Mouse (Mus musculus): ENCODE measurements at regions not wholly inside any gene's neighbourhood (a gene's known extent, or its start where the extent isn't known, plus 50 kb on each side); places are given as distances from the start of the nearest gene placed in this dataset.

DNA sequence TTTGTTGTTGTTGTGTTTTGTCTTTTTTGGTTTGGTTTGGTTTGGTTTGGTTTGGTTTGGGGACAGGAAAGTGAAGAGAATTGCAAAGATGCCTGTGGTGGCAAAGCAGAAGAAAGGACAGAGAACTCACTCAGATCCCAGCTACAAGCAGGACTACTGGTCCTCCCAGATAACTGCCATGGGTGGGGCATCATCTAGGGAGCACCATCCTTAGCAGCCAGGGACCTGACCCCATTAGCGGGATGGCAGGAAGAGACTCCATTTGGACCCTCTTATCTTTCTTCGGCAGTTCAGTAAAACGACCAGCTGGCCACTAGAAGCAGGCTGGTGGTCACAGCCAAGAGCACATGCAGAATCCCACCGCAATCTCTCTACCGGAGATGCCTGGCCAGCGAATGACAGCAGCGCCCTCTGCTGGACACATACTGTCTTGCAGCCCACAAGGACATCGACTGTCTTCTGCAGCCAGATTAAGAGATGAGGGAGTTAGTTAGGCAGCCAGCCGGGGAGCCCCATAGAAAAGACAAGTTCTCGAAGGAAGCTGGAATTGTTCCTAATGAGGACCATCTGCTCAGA lies 119.8 kb downstream of the Gm9195 start:
- 10% methylated on average over 10 of the region's 10 CpGs for WGBS

DNA sequence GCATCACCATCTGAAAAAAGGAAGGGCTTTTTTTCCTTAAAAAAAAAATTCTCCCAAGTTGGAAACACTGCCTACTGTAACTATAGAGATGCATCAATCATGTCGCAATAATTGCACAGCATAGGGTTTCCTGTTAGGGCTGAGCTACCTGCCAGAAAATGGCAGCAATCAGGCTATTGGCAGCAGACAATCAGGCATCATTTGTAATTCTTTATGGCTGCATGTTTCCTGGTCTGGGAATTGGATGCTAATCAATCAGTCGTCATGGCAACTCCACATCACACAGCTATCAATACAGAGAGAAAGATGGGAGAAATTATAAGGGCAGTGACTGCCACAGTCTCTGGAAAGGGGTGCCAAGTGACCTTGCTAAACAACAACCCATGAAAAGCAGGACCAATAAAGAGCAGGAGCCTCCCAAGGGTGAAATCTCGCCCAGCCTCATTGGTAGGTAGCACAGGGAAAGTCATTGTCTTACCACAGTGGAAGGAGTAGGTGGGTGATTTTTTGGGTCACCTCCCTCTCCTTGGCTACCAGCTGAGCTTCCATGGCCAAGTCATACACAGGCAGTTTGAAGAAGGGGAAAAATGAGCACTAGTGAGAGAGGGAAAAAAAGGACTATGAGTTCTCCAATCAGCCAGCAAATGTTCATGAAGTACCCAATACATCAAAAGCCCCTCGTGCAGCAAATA lies 130.7 kb downstream of the Gm9195 start:
- 84% methylated on average over 4 of the region's 4 CpGs for WGBS

More for the DNA sequence above, 119.8 kb downstream of the Gm9195 start:
- H3K9me3 ChIP-seq: no peaks in the 10 kb centered on the region
- H3K4me2 ChIP-seq (replicated peaks): 0 out of 2 replicates have a peak overlapping the region, but pooled peaks have one; percentile 21
- no peak overlapping the region for H3K9ac ChIP-seq (replicated peaks)
- H3K36me3 ChIP-seq: no peaks in the 10 kb centered on the region
- no peaks in the 10 kb centered on the region for H3K4me1 ChIP-seq
- ATAC-seq (ENCODE audit: low FRiP score, low read depth): peak; percentile 73; the same call in 1 of the 2 replicates
- H3K4me3 ChIP-seq: no peak overlapping the region
- no peaks in the 10 kb centered on the region for H3K27me3 ChIP-seq
- no peak overlapping the region for H3K27ac ChIP-seq (replicated peaks)

DNA sequence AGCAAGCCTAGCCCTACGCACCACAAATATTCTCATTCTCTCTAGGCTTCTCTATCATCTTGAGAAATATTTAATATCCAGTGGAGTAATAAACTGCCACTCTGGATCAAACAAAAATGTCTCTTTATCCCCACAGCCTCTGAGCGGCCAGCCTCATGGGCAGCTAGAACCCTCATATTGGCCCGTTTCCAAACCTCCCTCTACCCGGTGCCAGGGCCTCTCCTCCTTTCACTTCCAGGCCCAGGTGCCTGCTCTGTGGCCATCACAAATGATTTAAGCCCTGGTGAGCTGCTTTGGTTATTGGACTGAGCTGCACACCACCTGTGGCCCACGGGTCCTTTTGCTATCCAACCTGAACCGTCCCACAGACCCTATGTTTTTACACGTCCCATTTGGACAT lies 131.5 kb downstream of the Gm9195 start:
- WGBS: 90% methylated on average over 7 of the region's 7 CpGs
- H3K4me1 ChIP-seq: no peaks in the 10 kb centered on the region
- H3K27ac ChIP-seq (replicated peaks): no peak overlapping the region
- no peak overlapping the region for H3K4me3 ChIP-seq
- no peak overlapping the region for H3K4me2 ChIP-seq (replicated peaks)
- H3K9ac ChIP-seq (replicated peaks): no peak overlapping the region
- no peaks in the 10 kb centered on the region for H3K36me3 ChIP-seq
- H3K9me3 ChIP-seq: no peaks in the 10 kb centered on the region
- no peaks in the 10 kb centered on the region for H3K27me3 ChIP-seq
- ATAC-seq (ENCODE audit: low FRiP score, low read depth): no peak

More for the DNA sequence above, 130.7 kb downstream of the Gm9195 start:
- Histone ChIP-seq H3K9ac (replicated peaks) (no peak overlapping the region), H3K27me3 (no peaks in the 10 kb centered on the region), H3K4me3 (no peak overlapping the region), H3K4me2 (replicated peaks) (no peak overlapping the region), H3K27ac (replicated peaks) (no peak overlapping the region), H3K4me1 (no peaks in the 10 kb centered on the region), H3K9me3 (no peaks in the 10 kb centered on the region), H3K36me3 (no peaks in the 10 kb centered on the region)
- no peak for ATAC-seq (ENCODE audit: low FRiP score, low read depth)

DNA sequence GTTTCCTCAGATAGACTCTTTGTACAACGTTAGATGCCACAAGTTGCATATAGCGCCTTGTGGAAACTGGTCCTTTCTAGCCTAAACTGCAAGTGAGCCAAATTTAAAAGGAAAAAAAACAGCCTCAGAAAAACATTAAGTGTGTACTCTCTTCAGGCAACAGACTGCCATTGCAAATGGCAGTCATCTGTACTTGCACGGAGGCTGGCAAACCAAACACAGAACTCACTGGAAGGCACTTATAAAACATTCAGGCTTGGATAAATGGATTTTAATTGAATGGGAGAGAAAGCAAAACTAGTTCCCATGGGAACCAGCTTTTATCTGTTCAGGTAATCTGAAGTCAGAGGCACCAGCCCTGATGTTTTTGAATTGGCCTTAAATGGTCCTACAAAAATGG lies 133.7 kb downstream of the Gm9195 start:
- Histone ChIP-seq H3K27ac (replicated peaks) (no peak overlapping the region), H3K4me1 (no peaks in the 10 kb centered on the region), H3K36me3 (no peaks in the 10 kb centered on the region), H3K4me2 (replicated peaks) (no peak overlapping the region), H3K9ac (replicated peaks) (no peak overlapping the region), H3K4me3 (no peak overlapping the region), H3K27me3 (no peaks in the 10 kb centered on the region), H3K9me3 (no peaks in the 10 kb centered on the region)
- ATAC-seq (ENCODE audit: low FRiP score, low read depth): no peak
- 87% methylated on average over 3 of the region's 3 CpGs for WGBS

DNA sequence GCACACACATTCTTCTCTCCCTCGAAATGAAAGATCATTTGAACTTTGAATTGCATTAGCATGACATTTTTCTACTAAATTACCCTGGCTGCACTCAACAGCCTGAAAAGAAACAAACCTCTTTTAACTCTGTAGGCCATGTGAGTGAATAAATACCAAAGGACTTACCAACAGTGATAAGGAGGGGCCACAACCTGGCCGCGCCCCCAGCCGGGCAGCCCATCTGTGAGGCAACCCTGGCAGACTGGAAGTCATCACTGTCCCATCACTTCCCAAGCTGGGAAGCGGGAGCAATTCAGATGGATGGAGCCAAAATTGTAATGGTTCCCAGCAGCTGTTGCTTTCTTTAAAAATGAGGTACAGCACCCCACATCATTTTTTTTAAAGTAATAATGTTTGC lies 149.5 kb downstream of the Gm9195 start:
- no peak overlapping the region for H3K4me2 ChIP-seq (replicated peaks)
- no peak for ATAC-seq (ENCODE audit: low FRiP score, low read depth)

DNA sequence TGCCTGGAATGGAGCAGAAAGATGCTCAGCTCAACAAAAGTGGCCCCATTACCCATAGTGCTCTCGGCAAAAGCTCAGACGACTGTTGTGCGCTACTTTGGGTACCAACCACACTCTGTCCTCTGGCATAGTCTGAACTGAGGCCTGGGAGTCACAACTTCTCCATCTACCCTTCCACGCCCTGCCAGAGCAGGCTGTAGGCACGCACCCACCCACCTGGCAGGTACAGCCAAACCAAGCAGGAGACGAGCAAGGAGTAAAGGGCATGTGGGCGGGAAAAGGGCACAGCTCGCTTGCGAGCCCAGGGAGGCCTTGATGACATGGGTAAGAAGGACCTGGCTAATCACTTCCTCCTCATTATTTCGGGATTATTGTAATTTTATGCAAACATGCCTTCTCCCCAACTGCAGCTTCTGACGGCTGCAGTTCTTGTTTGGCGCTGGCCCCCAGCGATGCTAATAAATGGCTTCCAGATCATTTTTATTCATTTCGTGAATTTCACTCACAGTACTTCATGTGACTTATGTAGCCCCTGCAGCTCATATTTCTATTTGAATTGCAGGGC lies 150.0 kb downstream of the Gm9195 start:
- Histone ChIP-seq H3K4me1 (peaks cover 8% of the 10 kb centered on the region), H3K9ac (replicated peaks) (no peak overlapping the region), H3K27ac (replicated peaks) (no peak overlapping the region), H3K9me3 (no peaks in the 10 kb centered on the region), H3K27me3 (no peaks in the 10 kb centered on the region), H3K4me2 (replicated peaks) (no peak overlapping the region), H3K4me3 (no peak overlapping the region), H3K36me3 (no peaks in the 10 kb centered on the region)
- ATAC-seq (ENCODE audit: low FRiP score, low read depth): no peak
- WGBS: 60% methylated on average over 14 of the region's 14 CpGs

More for the DNA sequence above, 149.5 kb downstream of the Gm9195 start:
- H3K27me3 ChIP-seq: no peaks in the 10 kb centered on the region
- no peaks in the 10 kb centered on the region for H3K36me3 ChIP-seq
- 66% methylated on average over 5 of the region's 5 CpGs for WGBS
- H3K4me1 ChIP-seq: peaks cover 8% of the 10 kb centered on the region
- no peak overlapping the region for H3K27ac ChIP-seq (replicated peaks)
- H3K9ac ChIP-seq (replicated peaks): no peak overlapping the region
- no peak overlapping the region for H3K4me3 ChIP-seq
- H3K9me3 ChIP-seq: no peaks in the 10 kb centered on the region

DNA sequence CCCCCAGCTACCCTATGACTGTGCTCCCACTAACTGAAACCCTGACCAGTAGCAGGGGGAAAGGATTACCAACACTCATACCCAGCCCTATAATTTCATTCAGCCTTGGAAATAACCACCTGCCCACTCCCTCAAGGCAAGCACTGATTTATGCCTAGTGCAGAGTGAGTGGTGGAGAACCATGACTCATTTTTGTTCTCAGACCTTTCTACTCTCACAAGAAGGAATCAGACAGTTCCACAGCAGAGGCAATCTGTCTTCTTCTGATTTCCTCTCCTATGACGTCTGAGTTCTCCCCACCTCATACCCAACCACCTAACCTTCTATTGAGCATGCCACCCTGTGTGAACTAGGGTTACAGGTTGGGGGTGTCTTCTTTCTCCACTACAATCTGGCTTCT lies 153.6 kb downstream of the Gm9195 start:
- Histone ChIP-seq H3K36me3 (no peaks in the 10 kb centered on the region), H3K27me3 (no peaks in the 10 kb centered on the region), H3K4me3 (no peak overlapping the region), H3K9ac (replicated peaks) (no peak overlapping the region), H3K9me3 (no peaks in the 10 kb centered on the region), H3K27ac (replicated peaks) (no peak overlapping the region), H3K4me1 (peaks cover 8% of the 10 kb centered on the region), H3K4me2 (replicated peaks) (no peak overlapping the region)
- 95% methylated on average over 1 of the region's 1 CpGs for WGBS
- ATAC-seq (ENCODE audit: low FRiP score, low read depth): no peak

DNA sequence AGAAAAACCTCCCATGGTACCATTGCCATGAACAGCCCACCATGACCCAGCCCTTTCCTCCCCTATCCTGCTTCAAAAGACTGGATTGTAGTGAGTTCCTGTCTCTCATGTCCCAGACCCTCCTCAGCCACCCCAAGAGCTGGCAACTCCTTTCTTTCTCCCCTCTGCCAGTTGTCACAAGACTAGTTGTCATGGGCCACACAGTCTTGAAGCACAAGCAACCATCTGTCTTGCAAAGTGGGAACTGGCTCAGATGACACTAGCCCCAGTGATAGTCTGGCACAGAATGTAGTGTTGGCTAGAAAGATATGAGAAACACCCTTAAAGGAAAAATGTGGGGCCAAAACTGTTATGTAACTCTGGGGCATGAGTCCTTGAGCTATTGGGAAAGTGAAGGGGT lies 187.8 kb downstream of the Gm9195 start:
- 0 out of 2 replicates have a peak, but pooled peaks cover 6% of the 10 kb centered on the region for H3K4me1 ChIP-seq
- H3K4me3 ChIP-seq: no peak overlapping the region
- no peak overlapping the region for H3K4me2 ChIP-seq (replicated peaks)
- H3K36me3 ChIP-seq: no peaks in the 10 kb centered on the region
- no peaks in the 10 kb centered on the region for H3K9me3 ChIP-seq
- ATAC-seq (ENCODE audit: low FRiP score, low read depth): no peak
- H3K9ac ChIP-seq (replicated peaks): no peak overlapping the region
- H3K27me3 ChIP-seq: no peaks in the 10 kb centered on the region
- H3K27ac ChIP-seq (replicated peaks): no peak overlapping the region

DNA sequence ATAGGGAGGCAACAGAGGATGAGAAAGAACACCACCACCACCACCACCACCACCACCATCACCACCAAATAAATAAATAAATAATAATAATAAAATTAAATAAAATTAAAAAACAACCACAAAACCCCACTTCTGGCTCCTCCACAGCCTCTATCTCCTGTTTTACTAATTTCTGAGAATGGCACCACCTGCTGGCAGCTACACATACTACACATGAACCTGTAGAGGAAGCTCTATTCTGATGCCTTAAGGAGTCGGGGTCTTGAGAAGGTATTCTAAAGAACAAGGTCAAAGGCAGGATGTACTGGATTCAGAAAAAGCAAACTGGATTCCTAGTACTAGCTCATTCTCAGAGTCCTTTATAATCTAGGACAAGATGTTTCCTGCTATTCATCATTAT lies 191.6 kb downstream of the Gm9195 start:
- no peak overlapping the region for H3K27ac ChIP-seq (replicated peaks)
- whole genome bisulfite sequencing: 72% methylated on average over 1 of the region's 1 CpGs
- no peaks in the 10 kb centered on the region for H3K36me3 ChIP-seq
- no peak overlapping the region for H3K4me3 ChIP-seq
- no peaks in the 10 kb centered on the region for H3K27me3 ChIP-seq
- H3K4me2 ChIP-seq (replicated peaks): no peak overlapping the region
- H3K9ac ChIP-seq (replicated peaks): no peak overlapping the region
- ATAC-seq (ENCODE audit: low FRiP score, low read depth): no peak
- H3K4me1 ChIP-seq: 0 out of 2 replicates have a peak, but pooled peaks cover 3% of the 10 kb centered on the region
- H3K9me3 ChIP-seq: no peaks in the 10 kb centered on the region

DNA sequence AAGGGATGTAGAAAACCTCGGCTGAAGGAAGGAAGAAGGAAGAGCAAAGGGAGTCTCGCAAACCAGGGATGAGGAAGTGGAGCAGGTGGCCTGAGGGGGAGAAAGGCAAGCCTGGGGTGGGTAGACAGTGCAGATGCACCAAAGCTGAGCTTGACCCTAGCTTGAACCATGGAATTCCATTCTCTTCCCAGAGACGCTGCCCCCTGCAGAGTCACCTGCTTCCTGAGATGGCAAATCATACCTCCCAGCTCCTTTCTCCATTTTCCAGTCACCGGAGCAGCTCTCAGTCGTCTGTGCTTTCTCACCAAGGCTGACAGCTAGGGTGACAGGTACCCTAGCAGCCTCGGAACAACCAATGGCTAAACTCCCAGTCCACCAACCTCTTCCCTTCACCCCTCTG lies 197.0 kb downstream of the Gm9195 start:
- Histone ChIP-seq H3K4me3 (no peak overlapping the region), H3K36me3 (no peaks in the 10 kb centered on the region), H3K9me3 (no peaks in the 10 kb centered on the region), H3K27ac (replicated peaks) (no peak overlapping the region), H3K4me2 (replicated peaks) (no peak overlapping the region), H3K27me3 (0 out of 2 replicates have a peak, but pooled peaks cover 5% of the 10 kb centered on the region), H3K4me1 (no peaks in the 10 kb centered on the region), H3K9ac (replicated peaks) (no peak overlapping the region)
- 36% methylated on average over 6 of the region's 6 CpGs for WGBS
- ATAC-seq (ENCODE audit: low FRiP score, low read depth): no peak

DNA sequence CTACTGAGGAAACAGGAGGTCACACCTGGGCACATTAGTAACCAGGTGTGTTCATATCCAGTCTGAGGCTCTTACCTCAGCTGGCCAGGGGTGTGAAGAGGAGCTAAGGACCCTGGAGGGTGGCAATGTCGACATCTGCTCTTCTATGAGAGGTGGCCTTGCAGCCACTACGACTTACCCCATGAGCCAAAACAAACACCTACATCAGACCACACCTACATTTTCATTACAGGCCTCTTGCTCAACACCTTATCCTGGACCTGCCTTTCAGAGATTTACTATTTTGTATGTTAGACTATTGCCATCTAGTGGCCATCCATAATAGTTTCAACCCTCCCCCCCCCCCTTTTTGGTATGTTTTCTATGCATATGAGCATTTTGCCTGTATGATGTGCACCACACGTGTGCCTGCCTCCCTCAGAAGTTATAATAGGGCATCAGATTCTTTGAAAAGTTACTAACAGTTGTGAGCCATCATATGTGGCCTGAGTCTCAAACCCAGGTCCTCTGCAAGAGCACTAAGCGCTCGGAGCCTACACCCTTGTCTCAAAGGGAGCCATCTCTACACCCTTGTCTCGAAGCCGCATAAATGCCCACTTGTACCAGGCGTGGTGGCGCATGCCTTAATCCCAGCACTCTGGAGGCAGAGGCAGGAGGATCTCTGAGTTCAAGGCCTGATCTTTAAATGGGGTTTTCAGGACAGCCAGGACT lies 197.8 kb downstream of the Gm9195 start:
- ATAC-seq (ENCODE audit: low FRiP score, low read depth): peak; percentile 56; the same call in 1 of the 2 replicates

More for the DNA sequence above, 197.8 kb downstream of the Gm9195 start:
- no peak overlapping the region for H3K4me3 ChIP-seq
- 0 out of 2 replicates have a peak, but pooled peaks cover 5% of the 10 kb centered on the region for H3K27me3 ChIP-seq
- 64% methylated on average over 9 of the region's 9 CpGs for WGBS
- H3K4me1 ChIP-seq: no peaks in the 10 kb centered on the region
- H3K9me3 ChIP-seq: no peaks in the 10 kb centered on the region
- no peak overlapping the region for H3K27ac ChIP-seq (replicated peaks)
- no peak overlapping the region for H3K4me2 ChIP-seq (replicated peaks)
- H3K9ac ChIP-seq (replicated peaks): no peak overlapping the region
- no peaks in the 10 kb centered on the region for H3K36me3 ChIP-seq
